ENCODE assay signal across 11 mouse cellular contexts in the genomic region with DNA sequence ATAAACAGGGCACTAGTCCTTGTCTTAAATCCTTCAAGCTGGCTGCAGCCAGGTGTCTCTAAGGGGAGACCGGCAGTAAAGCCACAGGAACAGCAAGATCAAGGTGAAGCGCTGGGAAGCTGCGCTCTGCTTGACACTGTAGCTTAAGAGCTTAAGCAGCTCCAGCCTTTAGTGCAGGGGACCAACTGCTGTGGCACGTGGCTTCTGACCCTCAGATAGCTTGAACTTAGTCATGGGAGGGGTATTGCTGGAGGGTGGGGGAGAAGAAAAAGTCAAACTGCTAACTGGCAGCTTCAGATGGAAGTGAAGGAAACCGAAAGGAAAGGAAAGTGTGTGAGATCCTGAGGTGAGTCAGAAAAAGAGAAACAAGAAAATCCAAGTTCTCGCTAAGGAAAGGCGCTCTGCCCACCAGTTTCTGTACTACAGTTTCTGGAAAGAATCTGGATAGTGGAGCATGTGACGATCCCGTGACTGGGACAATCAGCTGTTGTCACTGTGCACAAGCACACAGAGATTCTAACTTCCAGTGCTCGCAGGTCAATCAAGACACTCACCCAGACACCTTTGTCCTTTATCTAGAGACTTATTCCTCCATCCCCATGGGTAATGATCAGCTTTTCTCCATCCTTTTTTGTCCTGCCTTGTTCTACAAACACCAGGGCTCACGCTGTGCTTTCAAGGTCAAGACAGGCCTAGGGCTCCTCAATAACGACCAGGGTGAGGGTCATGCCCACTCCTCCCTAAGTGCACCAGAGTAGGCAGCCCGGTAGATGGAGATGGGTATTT. TPM values are rescaled to one million over a fixed set of nuclear protein-coding genes. Genes with fewer than 3 reads are reported as not detected.
DNase-seq lines count a peak whose midpoint lies in the region; ATAC-seq and TF ChIP-seq lines count a peak whose summit lies in the region.
"Had no signal": no experiment of that assay in that cellular context is flagged by ENCODE, and none has a peak within 500 bp of the region (broad histone marks: within the 10 kb centered on the region; RNA-seq: fewer than 3 reads in every experiment).

No protein-coding gene starts in this region.

- H3K27ac ChIP-seq in intestine, embryonic 14.5 days (ENCODE audit: low read depth), result no peak overlapping the region
- H3K27ac ChIP-seq in intestine, embryonic 15.5 days, result no peak overlapping the region
- H3K27ac ChIP-seq in embryonic facial prominence, embryonic 10.5 days (replicated peaks), result no peak overlapping the region
- no peak overlapping the region for H3K27ac ChIP-seq in hindbrain, embryonic 13.5 days
- 0 out of 2 replicates have a peak overlapping the region, but pooled peaks have one; percentile 12 for H3K27ac ChIP-seq in midbrain, postnatal 0 days (ENCODE audit: low read depth, low read length)
- H3K27ac ChIP-seq: heart, embryonic 15.5 days had no signal

- H3K36me3 ChIP-seq in intestine, embryonic 14.5 days (ENCODE audit: control insufficient read depth, insufficient read depth, low read length), result no peaks in the 10 kb centered on the region
- no peaks in the 10 kb centered on the region for H3K36me3 ChIP-seq in intestine, embryonic 15.5 days
- H3K36me3 ChIP-seq in embryonic facial prominence, embryonic 10.5 days (replicated peaks), result no peaks in the 10 kb centered on the region
- no peaks in the 10 kb centered on the region for H3K36me3 ChIP-seq in hindbrain, embryonic 13.5 days
- H3K36me3 ChIP-seq in midbrain, postnatal 0 days (ENCODE audit: insufficient read depth, low read length), result no peaks in the 10 kb centered on the region
- H3K36me3 ChIP-seq: heart, embryonic 15.5 days had no signal

- no peaks in the 10 kb centered on the region for H3K9me3 ChIP-seq in intestine, embryonic 14.5 days (ENCODE audit: control insufficient read depth, low read length)
- no peaks in the 10 kb centered on the region for H3K9me3 ChIP-seq in intestine, embryonic 15.5 days
- H3K9me3 ChIP-seq in embryonic facial prominence, embryonic 10.5 days, result no peaks in the 10 kb centered on the region
- no peaks in the 10 kb centered on the region for H3K9me3 ChIP-seq in hindbrain, embryonic 13.5 days
- H3K9me3 ChIP-seq in midbrain, postnatal 0 days (ENCODE audit: low read length), result no peaks in the 10 kb centered on the region
- H3K9me3 ChIP-seq: heart, embryonic 15.5 days had no signal

- no peaks in the 10 kb centered on the region for H3K4me1 ChIP-seq in intestine, embryonic 14.5 days (replicated peaks; ENCODE audit: control insufficient read depth, insufficient read depth, low read length)
- H3K4me1 ChIP-seq in intestine, embryonic 15.5 days (replicated peaks), result peaks cover 7% of the 10 kb centered on the region; the same call in 1 of the 2 replicates
- peaks cover 16% of the 10 kb centered on the region for H3K4me1 ChIP-seq in embryonic facial prominence, embryonic 10.5 days
- H3K4me1 ChIP-seq in hindbrain, embryonic 13.5 days (replicated peaks), result peaks cover 24% of the 10 kb centered on the region
- H3K4me1 ChIP-seq in midbrain, postnatal 0 days (ENCODE audit: insufficient read depth, low read length), result peaks cover 8% of the 10 kb centered on the region; the same call in 1 of the 2 replicates

- DNase-seq in intestine, embryonic 14.5 days (ENCODE audit: low spot score), result peak; percentile 53
- peak; percentile 11 for DNase-seq in embryonic facial prominence, embryonic 10.5 days (ENCODE audit: low spot score)
- DNase-seq in midbrain, postnatal 0 days (ENCODE audit: low spot score), result no peak
- no peak for DNase-seq in adrenal gland, postnatal 4 days (ENCODE audit: low spot score in 2 of 2)
- no peak for DNase-seq in urinary bladder, postnatal 10 days (ENCODE audit: low spot score)
- DNase-seq in kidney, adult 11 months, result no peak
- DNase-seq: adrenal gland, adult 2 months had no signal

- peaks cover 28% of the 10 kb centered on the region for H3K27me3 ChIP-seq in intestine, embryonic 14.5 days (replicated peaks; ENCODE audit: control insufficient read depth, insufficient read depth, low read length)
- peaks cover 18% of the 10 kb centered on the region for H3K27me3 ChIP-seq in intestine, embryonic 15.5 days (replicated peaks)
- H3K27me3 ChIP-seq in embryonic facial prominence, embryonic 10.5 days (replicated peaks; ENCODE audit: low read depth, poor library complexity, severe bottlenecking), result peaks cover 46% of the 10 kb centered on the region
- H3K27me3 ChIP-seq in hindbrain, embryonic 13.5 days, result peaks cover 17% of the 10 kb centered on the region
- H3K27me3 ChIP-seq in midbrain, postnatal 0 days (ENCODE audit: insufficient read depth, low read length), result peaks cover 5% of the 10 kb centered on the region; the same call in 1 of the 2 replicates

- no peak overlapping the region for H3K4me3 ChIP-seq in intestine, embryonic 14.5 days (ENCODE audit: low read depth, low read length)
- H3K4me3 ChIP-seq in intestine, embryonic 15.5 days (replicated peaks), result no peak overlapping the region
- 0 out of 2 replicates have a peak overlapping the region, but pooled peaks have one; percentile 65 for H3K4me3 ChIP-seq in embryonic facial prominence, embryonic 10.5 days
- H3K4me3 ChIP-seq in hindbrain, embryonic 13.5 days, result peak overlapping the region; percentile 56
- peak overlapping the region; percentile 67 for H3K4me3 ChIP-seq in midbrain, postnatal 0 days (ENCODE audit: low read depth, low read length)

- no peak overlapping the region for H3K4me2 ChIP-seq in intestine, embryonic 14.5 days (ENCODE audit: low read length)
- no peak overlapping the region for H3K4me2 ChIP-seq in intestine, embryonic 15.5 days (replicated peaks)
- H3K4me2 ChIP-seq in hindbrain, embryonic 13.5 days, result peak overlapping the region; percentile 94
- peak overlapping the region; percentile 90 for H3K4me2 ChIP-seq in midbrain, postnatal 0 days (ENCODE audit: low read depth, low read length, poor library complexity, severe bottlenecking)

- no peak overlapping the region for H3K9ac ChIP-seq in intestine, embryonic 14.5 days (ENCODE audit: low read length)
- H3K9ac ChIP-seq in intestine, embryonic 15.5 days, result no peak overlapping the region
- H3K9ac ChIP-seq in hindbrain, embryonic 13.5 days, result peak overlapping the region; percentile 26; the same call in 1 of the 2 replicates
- H3K9ac ChIP-seq in midbrain, postnatal 0 days (replicated peaks; ENCODE audit: low read length, poor library complexity, severe bottlenecking), result no peak overlapping the region
- H3K9ac ChIP-seq: heart, embryonic 15.5 days had no signal

- no peak for TF ChIP-seq CTCF in midbrain, postnatal 0 days (IDR thresholded peaks at IDR 0.05)

- ATAC-seq in intestine, embryonic 14.5 days (replicated peaks; ENCODE audit: low FRiP score, low TSS enrichment, low read depth), result no peak
- no peak for ATAC-seq in intestine, embryonic 15.5 days
- no peak for ATAC-seq in hindbrain, embryonic 13.5 days (ENCODE audit: low FRiP score)
- no peak for ATAC-seq in midbrain, postnatal 0 days (ENCODE audit: low FRiP score)

- 30% methylated on average over 13 of the region's 13 CpGs for WGBS in intestine, embryonic 14.5 days
- WGBS in intestine, embryonic 15.5 days, result 43% methylated on average over 13 of the region's 13 CpGs
- 28% methylated on average over 13 of the region's 13 CpGs for WGBS in embryonic facial prominence, embryonic 10.5 days
- 41% methylated on average over 13 of the region's 13 CpGs for WGBS in hindbrain, embryonic 13.5 days
- 31% methylated on average over 13 of the region's 13 CpGs for WGBS in midbrain, postnatal 0 days

RNA-seq across cellular contexts. Expression of a gene that starts 2.2 kb away (rescaled TPM):
- polyA plus RNA-seq in intestine, embryonic 14.5 days (2014; fragmentation: Nextera tagmentation; extraction: Ambion mirVana), result 0.56 and 0.80 TPM in 2 replicates
- 0.61 and 0.64 TPM in 2 replicates for polyA plus RNA-seq in intestine, embryonic 15.5 days (2015; fragmentation: Nextera tagmentation; extraction: Ambion mirVana)
- 1.1 and 2.3 TPM in 2 replicates for polyA plus RNA-seq in embryonic facial prominence, embryonic 10.5 days (2016; fragmentation: Nextera tagmentation; extraction: Ambion mirVana)
- 10.0 and 12.0 TPM in 2 replicates for polyA plus RNA-seq in hindbrain, embryonic 13.5 days (2015; fragmentation: Nextera tagmentation; extraction: Ambion mirVana)
- 14.0 and 18.8 TPM in 2 replicates for total RNA-seq in midbrain, postnatal 0 days (2014; rRNA removed)
- polyA plus RNA-seq in midbrain, postnatal 0 days (2015; fragmentation: Nextera tagmentation; extraction: Ambion mirVana), result 13.5 and 17.7 TPM in 2 replicates
- total RNA-seq in adrenal gland, postnatal 4 days (2021), result 1 to 10 TPM in 1 of 2 experiments, under 1 TPM in 1; 0.96 to 1.1 TPM
- total RNA-seq: common myeloid progenitor, adult 5-6 weeks had no signal

Comparison
In these comparisons a context has a peak if more than half of its experiments do, and no peak if none do; other contexts are left out.
1. DNase-seq: peak in intestine, embryonic 14.5 days (single experiment) and embryonic facial prominence, embryonic 10.5 days (single experiment); none in midbrain, postnatal 0 days (single experiment), adrenal gland, postnatal 4 days (0 of 2), urinary bladder, postnatal 10 days (single experiment) and kidney, adult 11 months (single experiment).
2. H3K4me2 ChIP-seq: peak in hindbrain, embryonic 13.5 days (single experiment) and midbrain, postnatal 0 days (single experiment); none in intestine, embryonic 14.5 days (single experiment) and intestine, embryonic 15.5 days (single experiment).
3. H3K4me3 ChIP-seq: peak in embryonic facial prominence, embryonic 10.5 days (single experiment), hindbrain, embryonic 13.5 days (single experiment) and midbrain, postnatal 0 days (single experiment); none in intestine, embryonic 14.5 days (single experiment) and intestine, embryonic 15.5 days (single experiment).